16 mouse cellular contexts compared by ENCODE assay signal in the genomic region with DNA sequence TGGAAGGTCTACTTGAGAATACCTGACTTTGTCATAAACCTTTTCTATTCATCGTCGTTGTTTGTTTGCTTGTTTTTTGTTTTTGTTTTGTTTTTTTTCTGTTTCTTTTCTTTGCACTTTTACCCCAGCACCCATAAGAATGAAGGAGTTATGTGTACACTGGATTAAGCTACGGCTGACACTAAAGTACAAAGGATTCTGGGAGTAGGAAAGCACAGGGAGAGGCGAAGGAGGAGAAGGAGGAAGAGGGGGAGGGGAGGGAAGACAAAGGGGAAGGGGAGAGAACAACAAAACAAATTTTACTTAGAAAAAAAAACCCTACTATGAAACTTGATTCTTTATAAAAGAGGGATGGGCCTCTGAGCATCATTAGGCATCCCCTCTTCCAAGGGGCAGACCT. TPM values are rescaled to one million over a fixed set of nuclear protein-coding genes. Genes with fewer than 3 reads are reported as not detected.
DNase-seq lines count a peak whose midpoint lies in the region; ATAC-seq and TF ChIP-seq lines count a peak whose summit lies in the region.
"Had no signal": no experiment of that assay in that cellular context is flagged by ENCODE, and none has a peak within 500 bp of the region (broad histone marks: within the 10 kb centered on the region; RNA-seq: fewer than 3 reads in every experiment).

No protein-coding gene starts in this region.

- WGBS in kidney, embryonic 15.5 days = 78% methylated on average over 4 of the region's 4 CpGs
- WGBS in spleen, adult 2 months = 10% methylated on average over 4 of the region's 4 CpGs
- WGBS in forebrain, embryonic 13.5 days = 68% methylated on average over 4 of the region's 4 CpGs

- no peak for ATAC-seq in erythroblast, adult 5-6 weeks (replicated peaks; ENCODE audit: low FRiP score, poor library complexity, severe bottlenecking)
- no peak for ATAC-seq in kidney, embryonic 15.5 days (replicated peaks; ENCODE audit: low FRiP score)
- ATAC-seq in forebrain, embryonic 13.5 days = no peak
- ATAC-seq: forebrain, embryonic 15.5 days had no signal

- no peak for TF ChIP-seq CTCF in spleen, adult 2 months (IDR thresholded peaks at IDR 0.05; ENCODE audit: extremely low read depth, insufficient read depth, insufficient read length, insufficient replicate concordance)

- TF ChIP-seq POLR2A in spleen, adult 2 months (IDR thresholded peaks at IDR 0.05; ENCODE audit: low read depth, low read length) = no peak

- peaks cover 65% of the 10 kb centered on the region for H3K36me3 ChIP-seq in erythroblast, embryonic 14.5 days (ENCODE audit: control insufficient read depth)
- H3K36me3 ChIP-seq in kidney, embryonic 15.5 days = no peaks in the 10 kb centered on the region
- no peaks in the 10 kb centered on the region; the same call in 1 of the 2 replicates for H3K36me3 ChIP-seq in spleen, adult 2 months (ENCODE audit: control insufficient read depth, insufficient read depth, low read length)
- H3K36me3 ChIP-seq in forebrain, embryonic 13.5 days (ENCODE audit: poor library complexity, severe bottlenecking) = no peaks in the 10 kb centered on the region
- H3K36me3 ChIP-seq: embryonic facial prominence, embryonic 12.5 days; forebrain, embryonic 15.5 days had no signal

- H3K4me2 ChIP-seq in kidney, embryonic 15.5 days = peak overlapping the region; percentile 80
- no peak overlapping the region for H3K4me2 ChIP-seq in forebrain, embryonic 13.5 days
- H3K4me2 ChIP-seq: forebrain, embryonic 15.5 days had no signal

- DNase-seq in kidney, postnatal 14 days = no peak
- DNase-seq in spleen, adult 2 months (ENCODE audit: low read depth in 1 of 2, low spot score in 2 of 2) = no peak
- DNase-seq in spleen, postnatal 4 days (ENCODE audit: low spot score in 2 of 2) = no peak
- DNase-seq in left cerebral cortex, adult 8-10 months (ENCODE audit: low spot score in 2 of 2) = no peak
- DNase-seq: adrenal gland, adult 2 months; cerebellum, postnatal 25 days; midbrain, embryonic 14.5 days; retina, postnatal 1 day; thymus, postnatal 4 days had no signal

- H3K27ac ChIP-seq in kidney, embryonic 15.5 days = no peak overlapping the region
- peak overlapping the region; percentile 41; the same call in 1 of the 2 replicates for H3K27ac ChIP-seq in spleen, adult 2 months (ENCODE audit: insufficient read depth, low read length)
- H3K27ac ChIP-seq in forebrain, embryonic 13.5 days = no peak overlapping the region
- H3K27ac ChIP-seq: embryonic facial prominence, embryonic 12.5 days; forebrain, embryonic 15.5 days; stomach, postnatal 0 days had no signal

- peaks cover 5% of the 10 kb centered on the region; the same call in 1 of the 2 replicates for H3K27me3 ChIP-seq in erythroblast, embryonic 14.5 days (ENCODE audit: control insufficient read depth)
- H3K27me3 ChIP-seq in kidney, embryonic 15.5 days = no peaks in the 10 kb centered on the region
- H3K27me3 ChIP-seq in spleen, adult 2 months (ENCODE audit: control insufficient read depth, insufficient read depth, low read length) = no peaks in the 10 kb centered on the region
- H3K27me3 ChIP-seq in forebrain, embryonic 13.5 days = peaks cover 11% of the 10 kb centered on the region; the same call in 1 of the 2 replicates
- H3K27me3 ChIP-seq: embryonic facial prominence, embryonic 12.5 days; forebrain, embryonic 15.5 days had no signal

- H3K9ac ChIP-seq in kidney, embryonic 15.5 days = no peak overlapping the region
- H3K9ac ChIP-seq in forebrain, embryonic 13.5 days = no peak overlapping the region
- H3K9ac ChIP-seq: embryonic facial prominence, embryonic 12.5 days; forebrain, embryonic 15.5 days had no signal

- peak overlapping the region; percentile 83 for H3K4me3 ChIP-seq in erythroblast, embryonic 14.5 days (replicated peaks)
- no peak overlapping the region for H3K4me3 ChIP-seq in kidney, embryonic 15.5 days (replicated peaks)
- H3K4me3 ChIP-seq in spleen, adult 2 months (ENCODE audit: extremely low read depth, insufficient read depth, insufficient read length) = peak overlapping the region; percentile 53
- H3K4me3 ChIP-seq in forebrain, embryonic 13.5 days = no peak overlapping the region
- H3K4me3 ChIP-seq: embryonic facial prominence, embryonic 12.5 days; forebrain, embryonic 15.5 days had no signal

- H3K9me3 ChIP-seq in erythroblast, embryonic 14.5 days (ENCODE audit: control insufficient read depth, low read length) = no peaks in the 10 kb centered on the region
- H3K9me3 ChIP-seq in kidney, embryonic 15.5 days (replicated peaks) = no peaks in the 10 kb centered on the region
- H3K9me3 ChIP-seq in forebrain, embryonic 13.5 days (replicated peaks) = no peaks in the 10 kb centered on the region
- H3K9me3 ChIP-seq: embryonic facial prominence, embryonic 12.5 days; forebrain, embryonic 15.5 days had no signal

- H3K4me1 ChIP-seq in erythroblast, embryonic 14.5 days (ENCODE audit: control insufficient read depth) = peaks cover 78% of the 10 kb centered on the region
- peaks cover 23% of the 10 kb centered on the region for H3K4me1 ChIP-seq in kidney, embryonic 15.5 days
- peaks cover 21% of the 10 kb centered on the region for H3K4me1 ChIP-seq in spleen, adult 2 months (ENCODE audit: control insufficient read depth, insufficient read depth, insufficient read length)
- peaks cover 15% of the 10 kb centered on the region for H3K4me1 ChIP-seq in forebrain, embryonic 13.5 days

RNA-seq across cellular contexts. Expression of gene Itga4, which starts 2.2 kb away (rescaled TPM):
- polyA plus RNA-seq in erythroblast, embryonic 14.5 days (2012) = 1.3 and 1.7 TPM in 2 replicates
- total RNA-seq in erythroblast, adult 5-6 weeks (2015; ENCODE audit: low replicate concordance) = 241 and 252 TPM in 2 replicates
- total RNA-seq in erythroblast, adult 5-6 weeks (2017; ENCODE audit: low replicate concordance) = 298 and 384 TPM in 2 replicates
- 4.9 and 5.5 TPM in 2 replicates for polyA plus RNA-seq in kidney, embryonic 15.5 days (2015; fragmentation: Nextera tagmentation; extraction: Ambion mirVana)
- 23.5 and 24.3 TPM in 2 replicates for polyA plus RNA-seq in spleen, adult 2 months (2012; rRNA removed)
- 2.6 and 3.1 TPM in 2 replicates for polyA plus RNA-seq in forebrain, embryonic 13.5 days (2015; fragmentation: Nextera tagmentation; extraction: Ambion mirVana)
- total RNA-seq in left cerebral cortex, adult 8-10 months (2022) = 10 to 100 TPM in 1 of 4 experiments, 1 to 10 TPM in 3; 8.1 to 10.3 (median 8.9) TPM

Comparison
In these comparisons a context has a peak if more than half of its experiments do, and no peak if none do; other contexts are left out.
1. H3K4me3 ChIP-seq: peak in erythroblast, embryonic 14.5 days (single experiment) and spleen, adult 2 months (single experiment); none in kidney, embryonic 15.5 days (single experiment) and forebrain, embryonic 13.5 days (single experiment).